Mouse (Mus musculus): ENCODE measurements around the gene Gjb5. TPM values are rescaled to one million over a fixed set of nuclear protein-coding genes. Genes with fewer than 3 reads are reported as not detected.
A peak's percentile ranks its signal among the peaks of the same experiment; 100 is the strongest.

Gene Gjb5
- polyA plus RNA-seq, 1 experiment from 2014 or later: 0.15 TPM

DNA sequence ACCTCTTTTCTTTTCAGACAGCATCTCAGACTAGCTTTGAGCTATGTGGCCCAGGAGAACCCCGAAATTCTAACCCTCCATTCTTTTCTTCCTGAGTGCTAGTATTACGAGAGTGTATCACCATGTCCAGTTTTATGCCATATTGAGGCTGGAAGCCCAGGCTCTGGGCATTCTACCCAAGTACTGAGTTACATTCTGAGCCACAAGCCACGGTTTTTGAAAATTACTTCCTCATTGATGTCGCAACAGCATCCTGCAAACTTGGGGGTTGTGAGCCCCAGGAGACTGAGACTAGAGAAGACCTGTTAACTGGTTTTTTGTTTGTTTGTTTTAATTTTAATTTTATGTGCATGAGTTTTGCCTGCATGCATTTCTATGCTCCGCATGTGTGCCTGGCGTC, 30.2 kb downstream of the Gjb5 start:
- Histone ChIP-seq H3K36me3 (no peaks in the 10 kb centered on the region), H3K4me2 (no peak overlapping the region), H3K4me1 (replicated peaks) (peaks cover 17% of the 10 kb centered on the region), H3K4me3 (no peak overlapping the region), H3K9ac (no peak overlapping the region), H3K27ac (ENCODE audit: poor library complexity, severe bottlenecking) (no peak overlapping the region), H3K27me3 (replicated peaks) (peaks cover 72% of the 10 kb centered on the region), H3K9me3 (replicated peaks) (no peaks in the 10 kb centered on the region)
- ATAC-seq (ENCODE audit: insufficient number of reproducible peaks, low FRiP score): no peak
- 69% methylated on average over 6 of the region's 6 CpGs for WGBS

DNA sequence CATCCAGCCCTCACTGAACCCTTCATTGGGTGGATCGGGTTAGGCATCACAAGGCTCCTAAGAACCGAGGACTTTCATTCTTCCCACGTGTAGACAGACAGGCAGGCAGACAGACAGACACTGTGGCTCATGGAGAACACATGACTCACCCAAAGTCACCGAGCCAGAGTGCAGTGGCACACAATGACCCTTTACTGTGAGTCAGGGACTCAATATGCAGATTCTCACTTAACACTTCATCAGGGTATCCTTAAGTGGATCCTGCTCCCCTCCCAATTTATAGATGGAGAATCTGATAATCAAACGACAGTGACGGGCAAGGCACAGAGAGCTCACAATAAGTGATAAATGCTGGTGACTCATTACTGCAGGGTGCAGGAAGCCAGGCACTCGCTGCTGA, 30.7 kb downstream of the Gjb5 start:
- H3K27me3 ChIP-seq (replicated peaks): peaks cover 67% of the 10 kb centered on the region

DNA sequence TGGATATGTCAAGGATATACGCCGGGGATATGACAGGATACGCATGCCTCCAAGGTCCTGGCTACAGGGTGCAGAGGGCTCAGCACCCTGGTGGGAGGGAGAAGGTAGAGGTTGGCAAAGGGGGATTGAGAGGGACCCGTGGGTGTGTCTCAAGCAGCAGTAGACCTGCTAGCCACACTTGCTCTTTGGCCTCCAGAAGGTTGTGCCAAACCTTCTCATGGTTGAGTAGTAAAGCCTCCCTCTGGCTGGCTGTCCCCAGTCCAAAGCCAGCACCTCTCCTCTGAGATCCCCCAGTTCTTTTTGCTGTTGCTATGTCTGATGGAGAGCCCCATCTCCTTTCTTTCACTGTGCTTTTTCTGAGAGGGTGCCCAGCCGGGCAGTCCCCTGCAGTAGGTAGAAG, 32.7 kb downstream of the Gjb5 start:
- no peak for ATAC-seq (ENCODE audit: insufficient number of reproducible peaks, low FRiP score)
- peaks cover 48% of the 10 kb centered on the region for H3K27me3 ChIP-seq (replicated peaks)
- no peak overlapping the region for H3K9ac ChIP-seq
- no peak overlapping the region for H3K4me3 ChIP-seq
- H3K4me1 ChIP-seq (replicated peaks): peaks cover 7% of the 10 kb centered on the region
- no peak overlapping the region for H3K27ac ChIP-seq (ENCODE audit: poor library complexity, severe bottlenecking)
- H3K4me2 ChIP-seq: no peak overlapping the region
- WGBS: 80% methylated on average over 5 of the region's 5 CpGs
- H3K9me3 ChIP-seq (replicated peaks): no peaks in the 10 kb centered on the region
- no peaks in the 10 kb centered on the region for H3K36me3 ChIP-seq

More for the DNA sequence above, 30.7 kb downstream of the Gjb5 start:
- Histone ChIP-seq H3K27ac (ENCODE audit: poor library complexity, severe bottlenecking) (no peak overlapping the region), H3K4me2 (no peak overlapping the region), H3K36me3 (no peaks in the 10 kb centered on the region), H3K4me3 (no peak overlapping the region), H3K4me1 (replicated peaks) (peaks cover 17% of the 10 kb centered on the region), H3K9ac (no peak overlapping the region), H3K9me3 (replicated peaks) (no peaks in the 10 kb centered on the region)
- ATAC-seq (ENCODE audit: insufficient number of reproducible peaks, low FRiP score): no peak
- 31% methylated on average over 7 of the region's 7 CpGs for WGBS

DNA sequence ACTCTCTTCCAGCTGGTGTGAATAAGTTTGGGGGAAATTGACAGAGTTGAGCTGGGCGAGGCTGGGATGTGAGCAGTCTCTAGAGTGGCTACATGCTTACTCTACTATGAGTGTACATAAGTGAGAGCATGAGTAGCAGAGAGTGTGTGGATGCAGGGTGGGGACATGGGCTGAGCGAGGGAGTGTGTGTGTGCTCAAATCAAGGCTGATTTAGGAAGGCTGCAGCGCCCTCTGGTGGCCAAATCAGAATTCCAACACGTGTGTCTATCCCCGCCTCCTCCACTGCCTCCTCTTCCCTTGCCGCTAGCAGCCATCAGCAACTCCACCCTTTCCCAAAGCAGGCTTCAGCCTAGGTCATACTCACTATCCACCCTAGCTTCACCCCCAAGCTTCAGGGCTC, 33.2 kb downstream of the Gjb5 start:
- Histone ChIP-seq H3K27ac (ENCODE audit: poor library complexity, severe bottlenecking) (no peak overlapping the region), H3K9ac (no peak overlapping the region), H3K36me3 (no peaks in the 10 kb centered on the region), H3K4me1 (replicated peaks) (peaks cover 2% of the 10 kb centered on the region), H3K27me3 (replicated peaks) (peaks cover 47% of the 10 kb centered on the region), H3K9me3 (replicated peaks) (no peaks in the 10 kb centered on the region), H3K4me2 (no peak overlapping the region), H3K4me3 (no peak overlapping the region)
- ATAC-seq (ENCODE audit: insufficient number of reproducible peaks, low FRiP score): no peak
- WGBS: 7% methylated on average over 6 of the region's 6 CpGs

DNA sequence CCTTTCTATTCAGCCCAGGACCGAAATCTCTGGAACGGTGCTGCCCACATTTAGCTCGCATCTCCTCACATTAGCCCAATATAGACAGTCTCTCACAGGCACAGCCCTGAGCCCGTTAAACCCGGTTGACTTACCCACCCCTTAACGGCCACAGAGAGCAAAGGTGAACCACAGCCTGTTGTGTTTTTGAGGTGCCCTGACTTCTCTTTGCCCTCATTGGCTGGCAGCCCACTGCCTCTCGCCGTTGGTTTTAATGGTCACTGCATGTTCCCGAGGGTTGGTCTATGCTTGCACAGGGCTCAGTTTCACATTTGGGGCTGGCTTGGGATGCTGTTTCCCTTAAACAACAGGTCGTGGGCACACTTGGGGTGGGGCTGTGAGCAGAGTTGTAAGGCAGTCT, 33.7 kb downstream of the Gjb5 start:
- Histone ChIP-seq H3K9me3 (replicated peaks) (no peaks in the 10 kb centered on the region), H3K4me1 (replicated peaks) (no peaks in the 10 kb centered on the region), H3K27me3 (replicated peaks) (peaks cover 42% of the 10 kb centered on the region), H3K4me2 (no peak overlapping the region), H3K4me3 (no peak overlapping the region), H3K36me3 (no peaks in the 10 kb centered on the region), H3K27ac (ENCODE audit: poor library complexity, severe bottlenecking) (no peak overlapping the region), H3K9ac (no peak overlapping the region)
- 76% methylated on average over 10 of the region's 10 CpGs for whole genome bisulfite sequencing
- ATAC-seq (ENCODE audit: insufficient number of reproducible peaks, low FRiP score): no peak

DNA sequence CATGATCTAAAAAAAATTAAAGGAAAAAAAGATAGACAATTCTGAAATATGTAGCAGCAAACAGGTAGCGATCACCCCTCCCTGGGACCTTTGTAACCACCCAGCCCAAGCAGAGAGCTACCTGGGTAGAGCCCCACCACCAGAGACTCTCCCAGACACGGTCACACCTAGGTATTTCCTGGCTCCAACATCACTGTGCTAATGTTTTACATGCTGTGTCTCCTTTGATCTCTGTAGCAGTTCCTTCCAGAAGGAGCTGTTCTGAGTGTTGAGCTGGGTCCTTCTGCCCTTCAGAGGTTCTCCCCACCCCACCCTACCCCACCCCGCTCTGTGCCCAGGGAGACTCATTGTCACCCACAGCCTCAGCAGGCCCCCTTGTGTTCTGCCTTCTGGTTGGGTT, 34.3 kb downstream of the Gjb5 start:
- Histone ChIP-seq H3K27ac (ENCODE audit: poor library complexity, severe bottlenecking) (no peak overlapping the region), H3K4me3 (no peak overlapping the region), H3K9me3 (replicated peaks) (no peaks in the 10 kb centered on the region), H3K9ac (no peak overlapping the region), H3K27me3 (replicated peaks) (peaks cover 40% of the 10 kb centered on the region), H3K4me2 (no peak overlapping the region), H3K4me1 (replicated peaks) (no peaks in the 10 kb centered on the region), H3K36me3 (no peaks in the 10 kb centered on the region)
- WGBS: 80% methylated on average over 3 of the region's 3 CpGs
- no peak for ATAC-seq (ENCODE audit: insufficient number of reproducible peaks, low FRiP score)

DNA sequence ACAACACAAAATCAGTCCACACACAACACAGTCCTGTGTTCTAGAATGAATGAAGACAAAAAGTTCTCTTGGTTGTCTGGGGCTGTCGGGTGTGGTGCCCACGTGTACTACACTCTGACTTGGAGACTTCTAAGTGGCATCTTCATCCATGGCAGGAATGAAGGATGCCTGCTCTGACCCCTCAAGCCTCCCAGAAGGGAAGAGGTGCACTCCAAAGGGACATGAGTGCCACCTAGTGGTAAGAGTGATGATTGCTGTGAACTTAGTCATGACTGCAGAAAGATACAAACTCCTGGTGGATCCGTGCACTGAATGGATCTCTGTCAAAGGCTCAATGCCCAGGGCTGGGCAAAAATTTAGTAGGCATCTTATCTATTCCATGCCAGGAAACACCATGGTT, 38.4 kb downstream of the Gjb5 start:
- Histone ChIP-seq H3K27ac (ENCODE audit: poor library complexity, severe bottlenecking) (no peak overlapping the region), H3K27me3 (replicated peaks) (peaks cover 23% of the 10 kb centered on the region), H3K4me3 (no peak overlapping the region), H3K4me2 (no peak overlapping the region), H3K4me1 (replicated peaks) (no peaks in the 10 kb centered on the region), H3K36me3 (no peaks in the 10 kb centered on the region), H3K9me3 (replicated peaks) (no peaks in the 10 kb centered on the region), H3K9ac (no peak overlapping the region)
- no peak for ATAC-seq (ENCODE audit: insufficient number of reproducible peaks, low FRiP score)
- WGBS: 5% methylated on average over 3 of the region's 3 CpGs

DNA sequence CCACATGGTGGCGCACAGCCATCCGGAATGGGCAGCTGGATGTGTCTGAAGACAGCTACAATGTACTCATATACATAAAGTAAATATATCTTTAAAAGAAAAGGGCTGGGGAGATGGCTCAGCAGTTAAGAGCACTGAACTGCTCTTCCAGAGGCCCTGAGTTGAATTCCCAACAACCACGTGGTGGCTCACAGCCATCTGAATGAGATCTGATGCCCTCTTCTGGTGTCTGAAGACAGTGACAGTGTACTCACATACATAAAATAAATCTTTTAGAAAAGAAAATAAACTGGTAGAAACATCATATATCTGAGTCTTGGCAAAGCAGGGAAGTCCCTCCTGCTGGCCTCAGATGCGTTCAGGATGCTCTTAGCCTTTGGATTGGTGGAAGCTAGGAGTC, 40.8 kb downstream of the Gjb5 start:
- Histone ChIP-seq H3K27ac (ENCODE audit: poor library complexity, severe bottlenecking) (no peak overlapping the region), H3K4me2 (no peak overlapping the region), H3K36me3 (no peaks in the 10 kb centered on the region), H3K27me3 (replicated peaks) (peaks cover 39% of the 10 kb centered on the region), H3K9me3 (replicated peaks) (no peaks in the 10 kb centered on the region), H3K9ac (no peak overlapping the region), H3K4me1 (replicated peaks) (0 out of 2 replicates have a peak, but pooled peaks cover 4% of the 10 kb centered on the region), H3K4me3 (no peak overlapping the region)
- no peak for ATAC-seq (ENCODE audit: insufficient number of reproducible peaks, low FRiP score)
- 57% methylated on average over 4 of the region's 4 CpGs for WGBS

DNA sequence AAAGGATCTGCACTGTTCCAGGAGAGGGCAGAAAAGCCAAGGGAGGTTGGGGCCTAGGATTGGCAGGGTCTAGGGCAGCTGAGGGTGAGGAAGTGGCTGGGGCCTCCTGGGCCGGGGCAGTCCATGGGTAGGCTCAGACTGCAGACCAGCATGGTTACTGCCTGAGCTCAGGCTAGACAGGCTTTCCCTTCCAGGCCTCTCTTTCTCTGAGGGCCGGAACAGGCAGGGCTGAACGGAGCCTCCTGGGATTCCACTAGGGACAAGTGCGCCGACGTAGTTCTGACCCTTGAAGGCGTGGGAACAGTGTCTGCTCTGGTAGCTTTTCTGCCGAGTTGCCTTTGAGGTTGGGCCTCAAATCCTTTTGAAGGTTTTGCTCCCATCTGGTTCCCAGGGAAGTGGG, 42.2 kb downstream of the Gjb5 start:
- H3K4me1 ChIP-seq (replicated peaks): 0 out of 2 replicates have a peak, but pooled peaks cover 4% of the 10 kb centered on the region
- no peak overlapping the region for H3K4me3 ChIP-seq
- H3K4me2 ChIP-seq: no peak overlapping the region
- no peak for ATAC-seq (ENCODE audit: insufficient number of reproducible peaks, low FRiP score)
- H3K27me3 ChIP-seq (replicated peaks): peaks cover 49% of the 10 kb centered on the region
- H3K9ac ChIP-seq: no peak overlapping the region
- H3K36me3 ChIP-seq: no peaks in the 10 kb centered on the region
- no peak overlapping the region for H3K27ac ChIP-seq (ENCODE audit: poor library complexity, severe bottlenecking)
- WGBS: 73% methylated on average over 8 of the region's 8 CpGs
- no peaks in the 10 kb centered on the region for H3K9me3 ChIP-seq (replicated peaks)

DNA sequence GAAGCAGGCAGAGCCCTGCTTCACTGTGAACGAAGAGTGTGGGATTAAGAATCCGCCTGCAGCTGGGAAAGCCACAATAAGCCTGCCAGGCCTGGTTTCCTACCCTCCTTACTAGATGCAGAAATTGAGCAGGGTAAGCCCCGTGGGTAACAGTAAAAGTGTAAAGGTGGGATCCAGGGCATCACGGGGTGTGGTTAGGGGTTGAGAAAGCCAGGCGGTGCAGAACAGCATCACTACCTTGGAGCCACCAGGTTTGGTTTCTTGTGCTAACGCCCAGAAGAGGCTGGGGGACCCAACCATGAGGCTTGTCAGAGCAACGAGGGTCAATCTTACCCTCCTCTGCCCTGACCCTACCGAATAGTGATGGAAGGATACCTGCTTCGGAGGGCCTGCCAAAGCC, 43.4 kb downstream of the Gjb5 start:
- no peak overlapping the region for H3K27ac ChIP-seq (ENCODE audit: poor library complexity, severe bottlenecking)
- no peak for ATAC-seq (ENCODE audit: insufficient number of reproducible peaks, low FRiP score)
- no peak overlapping the region; the same call in 1 of the 2 replicates for H3K4me3 ChIP-seq
- H3K9me3 ChIP-seq (replicated peaks): no peaks in the 10 kb centered on the region
- H3K9ac ChIP-seq: peak overlapping the region; percentile 76; the same call in 1 of the 2 replicates
- no peaks in the 10 kb centered on the region for H3K36me3 ChIP-seq
- 45% methylated on average over 9 of the region's 9 CpGs for WGBS
- peak overlapping the region; percentile 84 for H3K4me2 ChIP-seq
- peaks cover 45% of the 10 kb centered on the region for H3K27me3 ChIP-seq (replicated peaks)
- H3K4me1 ChIP-seq (replicated peaks): 0 out of 2 replicates have a peak, but pooled peaks cover 7% of the 10 kb centered on the region

DNA sequence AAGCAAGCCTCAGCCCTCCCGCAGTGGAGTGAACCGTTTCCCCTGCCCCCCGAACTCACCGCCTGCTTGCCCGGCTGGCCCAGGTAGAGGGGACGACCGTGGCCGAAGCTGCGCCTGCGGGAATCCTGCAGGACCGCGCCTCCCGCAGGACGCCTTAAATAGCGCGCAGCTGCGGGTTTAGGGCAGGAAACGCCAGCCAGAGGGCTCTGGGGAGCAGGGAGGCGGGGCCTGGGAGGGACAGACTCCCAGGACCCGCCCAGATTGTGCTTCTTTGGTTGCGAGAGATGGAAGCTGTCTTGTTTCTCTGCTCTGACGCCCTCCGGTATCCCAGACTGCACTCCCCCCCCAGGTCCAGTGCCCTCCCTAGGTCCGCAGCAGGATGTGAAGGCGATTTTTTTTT, 44.1 kb downstream of the Gjb5 start, which contains the start of gene Gja4:
TSS of gene Gja4 (minus strand) at position 179 of the 400 bp plus-strand sequence.
- ATAC-seq (ENCODE audit: insufficient number of reproducible peaks, low FRiP score): peak; percentile 77
- WGBS: 1% methylated on average over 25 of the region's 25 CpGs
- peak within 1 kb of the TSS; percentile 57 for H3K4me3 ChIP-seq
- peaks cover 43% of the 10 kb centered on the region for H3K27me3 ChIP-seq (replicated peaks)
- H3K4me1 ChIP-seq (replicated peaks): 0 out of 2 replicates have a peak, but pooled peaks cover 8% of the 10 kb centered on the region
- H3K36me3 ChIP-seq: no peaks in the 10 kb centered on the region
- peak within 1 kb of the TSS; percentile 76 for H3K9ac ChIP-seq
- no peaks in the 10 kb centered on the region for H3K9me3 ChIP-seq (replicated peaks)
- H3K27ac ChIP-seq (ENCODE audit: poor library complexity, severe bottlenecking): no peak within 1 kb of the TSS
- H3K4me2 ChIP-seq: peak within 1 kb of the TSS; percentile 84

DNA sequence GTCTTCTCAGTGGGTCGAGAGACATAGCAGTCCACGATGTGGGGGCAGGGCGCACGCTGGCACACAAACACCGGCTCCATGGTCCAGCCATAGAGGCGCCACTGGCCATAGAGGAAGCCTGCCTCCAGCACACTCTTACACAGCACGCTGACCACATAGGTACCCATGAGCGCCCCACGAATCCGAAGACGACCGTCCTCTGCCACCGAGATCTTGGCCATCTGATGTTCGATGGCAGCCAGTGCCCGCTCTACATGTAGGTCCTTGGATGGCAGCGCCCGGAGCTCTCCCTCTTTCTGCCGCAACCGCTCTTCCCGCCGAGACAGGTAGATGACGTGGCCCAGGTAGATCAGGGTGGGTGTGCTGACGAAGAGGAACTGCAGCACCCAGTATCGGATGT, 45.6 kb downstream of the Gjb5 start:
- no peak; the same call in 1 of the 2 replicates for ATAC-seq (ENCODE audit: insufficient number of reproducible peaks, low FRiP score)
- Histone ChIP-seq H3K36me3 (no peaks in the 10 kb centered on the region), H3K4me3 (peak overlapping the region; percentile 57), H3K27ac (ENCODE audit: poor library complexity, severe bottlenecking) (no peak overlapping the region), H3K9me3 (replicated peaks) (no peaks in the 10 kb centered on the region), H3K9ac (peak overlapping the region; percentile 76), H3K27me3 (replicated peaks) (peaks cover 35% of the 10 kb centered on the region), H3K4me1 (replicated peaks) (0 out of 2 replicates have a peak, but pooled peaks cover 10% of the 10 kb centered on the region), H3K4me2 (peak overlapping the region; percentile 84)
- 59% methylated on average over 24 of the region's 24 CpGs for WGBS

All from heart, embryonic 12.5 days (tissue).